Mouse (Mus musculus): ENCODE measurements at regions not wholly inside any gene's neighbourhood (a gene's known extent, or its start where the extent isn't known, plus 50 kb on each side); places are given as distances from the start of the nearest gene placed in this dataset.

GRCm38 (mm10) chr6:94806481-94807160 is 106.7 kb upstream of the Lrig1 start:
- no peak overlapping the region for H3K4me3 ChIP-seq (ENCODE audit: insufficient read depth, poor library complexity, severe bottlenecking)
- no peaks in the 10 kb centered on the region for H3K27me3 ChIP-seq (ENCODE audit: control insufficient read depth, insufficient read depth, insufficient read length)
- TF ChIP-seq MAX (IDR thresholded peaks at IDR 0.05) = no peak
- TF ChIP-seq MYOG (IDR thresholded peaks at IDR 0.05; ENCODE audit: control insufficient read depth, extremely low read depth, insufficient read length) = no peak
- no peak for TF ChIP-seq USF1 (IDR thresholded peaks at IDR 0.05; ENCODE audit: low read depth)
- TF ChIP-seq MYOD1 (IDR thresholded peaks at IDR 0.05; ENCODE audit: control insufficient read depth, insufficient read length, low read depth) = no peak
- no peak for TF ChIP-seq FOSL1 (IDR thresholded peaks at IDR 0.05; ENCODE audit: insufficient read depth, low read length, poor library complexity, severe bottlenecking)
- TF ChIP-seq CEBPB (IDR thresholded peaks at IDR 0.05; ENCODE audit: low read depth) = no peak
- no peak for TF ChIP-seq CTCF (IDR thresholded peaks at IDR 0.05; ENCODE audit: control insufficient read depth, insufficient read depth, insufficient read length)
- H3ac ChIP-seq (ENCODE audit: control insufficient read depth, insufficient read length, low read depth) = no peak overlapping the region
- no peaks in the 10 kb centered on the region for H3K36me3 ChIP-seq (ENCODE audit: control insufficient read depth, insufficient read depth)
- no peaks in the 10 kb centered on the region for H3K79me3 ChIP-seq (ENCODE audit: low read depth)
- H3K79me2 ChIP-seq (ENCODE audit: control insufficient read depth, insufficient read depth) = no peaks in the 10 kb centered on the region

- TF ChIP-seq MYOD1 (IDR thresholded peaks at IDR 0.05; ENCODE audit: control insufficient read depth, insufficient read length, low read depth) (no peak), FOSL1 (IDR thresholded peaks at IDR 0.05; ENCODE audit: insufficient read depth, low read length, poor library complexity, severe bottlenecking) (no peak), CEBPB (IDR thresholded peaks at IDR 0.05; ENCODE audit: low read depth) (no peak), MYOG (IDR thresholded peaks at IDR 0.05; ENCODE audit: control insufficient read depth, extremely low read depth, insufficient read length) (no peak), USF1 (IDR thresholded peaks at IDR 0.05; ENCODE audit: low read depth) (no peak), MAX (IDR thresholded peaks at IDR 0.05) (no peak), CTCF (IDR thresholded peaks at IDR 0.05; ENCODE audit: control insufficient read depth, insufficient read depth, insufficient read length) (no peak)
- Histone ChIP-seq H3K27me3 (ENCODE audit: control insufficient read depth, insufficient read depth, insufficient read length) (no peaks in the 10 kb centered on the region), H3K36me3 (ENCODE audit: control insufficient read depth, insufficient read depth) (no peaks in the 10 kb centered on the region), H3K79me3 (ENCODE audit: low read depth) (no peaks in the 10 kb centered on the region), H3ac (ENCODE audit: control insufficient read depth, insufficient read length, low read depth) (no peak overlapping the region), H3K79me2 (ENCODE audit: control insufficient read depth, insufficient read depth) (no peaks in the 10 kb centered on the region), H3K4me3 (ENCODE audit: insufficient read depth, poor library complexity, severe bottlenecking) (no peak overlapping the region)
Observed at GRCm38 (mm10) chr6:94805685-94806084, 105.7 kb upstream of the Lrig1 start.

GRCm38 (mm10) chr6:94804284-94804815 is 104.4 kb upstream of the Lrig1 start:
- Histone ChIP-seq H3K36me3 (ENCODE audit: control insufficient read depth, insufficient read depth) (no peaks in the 10 kb centered on the region), H3K27me3 (ENCODE audit: control insufficient read depth, insufficient read depth, insufficient read length) (no peaks in the 10 kb centered on the region), H3K79me2 (ENCODE audit: control insufficient read depth, insufficient read depth) (no peaks in the 10 kb centered on the region), H3ac (ENCODE audit: control insufficient read depth, insufficient read length, low read depth) (no peak overlapping the region), H3K79me3 (ENCODE audit: low read depth) (no peaks in the 10 kb centered on the region), H3K4me3 (ENCODE audit: insufficient read depth, poor library complexity, severe bottlenecking) (no peak overlapping the region)
- no peak for TF ChIP-seq CTCF (IDR thresholded peaks at IDR 0.05; ENCODE audit: control insufficient read depth, insufficient read depth, insufficient read length)
- no peak for TF ChIP-seq USF1 (IDR thresholded peaks at IDR 0.05; ENCODE audit: low read depth)
- TF ChIP-seq MAX (IDR thresholded peaks at IDR 0.05) = no peak
- TF ChIP-seq CEBPB (IDR thresholded peaks at IDR 0.05; ENCODE audit: low read depth) = no peak
- no peak for TF ChIP-seq MYOG (IDR thresholded peaks at IDR 0.05; ENCODE audit: control insufficient read depth, extremely low read depth, insufficient read length)
- TF ChIP-seq MYOD1 (IDR thresholded peaks at IDR 0.05; ENCODE audit: control insufficient read depth, insufficient read length, low read depth) = no peak
- TF ChIP-seq FOSL1 (IDR thresholded peaks at IDR 0.05; ENCODE audit: insufficient read depth, low read length, poor library complexity, severe bottlenecking) = no peak

GRCm38 (mm10) chr6:94801039-94801438 is 101.1 kb upstream of the Lrig1 start:
- TF ChIP-seq MAX (IDR thresholded peaks at IDR 0.05) = no peak
- no peak for TF ChIP-seq FOSL1 (IDR thresholded peaks at IDR 0.05; ENCODE audit: insufficient read depth, low read length, poor library complexity, severe bottlenecking)
- no peak for TF ChIP-seq MYOG (IDR thresholded peaks at IDR 0.05; ENCODE audit: control insufficient read depth, extremely low read depth, insufficient read length)
- no peak for TF ChIP-seq CEBPB (IDR thresholded peaks at IDR 0.05; ENCODE audit: low read depth)
- TF ChIP-seq MYOD1 (IDR thresholded peaks at IDR 0.05; ENCODE audit: control insufficient read depth, insufficient read length, low read depth) = no peak
- TF ChIP-seq USF1 (IDR thresholded peaks at IDR 0.05; ENCODE audit: low read depth) = no peak
- no peak for TF ChIP-seq CTCF (IDR thresholded peaks at IDR 0.05; ENCODE audit: control insufficient read depth, insufficient read depth, insufficient read length)
- Histone ChIP-seq H3K4me3 (ENCODE audit: insufficient read depth, poor library complexity, severe bottlenecking) (no peak overlapping the region), H3K36me3 (ENCODE audit: control insufficient read depth, insufficient read depth) (no peaks in the 10 kb centered on the region), H3K27me3 (ENCODE audit: control insufficient read depth, insufficient read depth, insufficient read length) (no peaks in the 10 kb centered on the region), H3K79me2 (ENCODE audit: control insufficient read depth, insufficient read depth) (no peaks in the 10 kb centered on the region), H3ac (ENCODE audit: control insufficient read depth, insufficient read length, low read depth) (no peak overlapping the region), H3K79me3 (ENCODE audit: low read depth) (no peaks in the 10 kb centered on the region)

GRCm38 (mm10) chr6:94798545-94799211 is 98.7 kb upstream of the Lrig1 start:
- Histone ChIP-seq H3K79me2 (ENCODE audit: control insufficient read depth, insufficient read depth) (no peaks in the 10 kb centered on the region), H3K27me3 (ENCODE audit: control insufficient read depth, insufficient read depth, insufficient read length) (no peaks in the 10 kb centered on the region), H3K4me3 (ENCODE audit: insufficient read depth, poor library complexity, severe bottlenecking) (no peak overlapping the region), H3K36me3 (ENCODE audit: control insufficient read depth, insufficient read depth) (no peaks in the 10 kb centered on the region), H3K79me3 (ENCODE audit: low read depth) (no peaks in the 10 kb centered on the region), H3ac (ENCODE audit: control insufficient read depth, insufficient read length, low read depth) (no peak overlapping the region)
- TF ChIP-seq MYOD1 (IDR thresholded peaks at IDR 0.05; ENCODE audit: control insufficient read depth, insufficient read length, low read depth) (no peak), MYOG (IDR thresholded peaks at IDR 0.05; ENCODE audit: control insufficient read depth, extremely low read depth, insufficient read length) (no peak), MAX (IDR thresholded peaks at IDR 0.05) (no peak), USF1 (IDR thresholded peaks at IDR 0.05; ENCODE audit: low read depth) (no peak), FOSL1 (IDR thresholded peaks at IDR 0.05; ENCODE audit: insufficient read depth, low read length, poor library complexity, severe bottlenecking) (no peak), CTCF (IDR thresholded peaks at IDR 0.05; ENCODE audit: control insufficient read depth, insufficient read depth, insufficient read length) (no peak), CEBPB (IDR thresholded peaks at IDR 0.05; ENCODE audit: low read depth) (no peak)
